Mouse (Mus musculus): Measurements from ENCODE around the gene Trim34b. TPM values are rescaled to one million over a fixed set of nuclear protein-coding genes. Genes with fewer than 3 reads are reported as not detected.
"Not testable (repeated sequence)": the region's sequence is repeated elsewhere in the genome, so short reads cannot be mapped to it uniquely, and the experiment has no call there.

Gene Trim34b
- not detected in 2 replicates for polyA plus RNA-seq (2012; ENCODE audit: insufficient read depth, insufficient read length, missing spikeins)

- H3K4me1 ChIP-seq (ENCODE audit: control insufficient read depth, insufficient read depth, insufficient read length, low read length); H3K4me3 ChIP-seq (ENCODE audit: insufficient read depth, low read depth, low read length); H3K27ac ChIP-seq (replicated peaks; ENCODE audit: low read depth, low read length): not testable (repeated sequence)
Observed at GRCm38 (mm10) chr7:104329171-104329570, at the start of gene Trim34b. Gene Trim34b, plus strand, starts transcription at chr7:104329471.

GRCm38 (mm10) chr7:104287576-104288443, 41.5 kb upstream of the Trim34b start, which contains the start of gene Trim5:
Gene Trim5, minus strand, starts transcription at chr7:104288094.
- Histone ChIP-seq H3K4me3 (ENCODE audit: insufficient read depth, low read depth, low read length) (peak within 1 kb of the TSS; percentile 57), H3K27ac (replicated peaks; ENCODE audit: low read depth, low read length) (peak within 1 kb of the TSS; percentile 48)
- H3K4me1 ChIP-seq (ENCODE audit: control insufficient read depth, insufficient read depth, insufficient read length, low read length): not testable (repeated sequence)

DNA sequence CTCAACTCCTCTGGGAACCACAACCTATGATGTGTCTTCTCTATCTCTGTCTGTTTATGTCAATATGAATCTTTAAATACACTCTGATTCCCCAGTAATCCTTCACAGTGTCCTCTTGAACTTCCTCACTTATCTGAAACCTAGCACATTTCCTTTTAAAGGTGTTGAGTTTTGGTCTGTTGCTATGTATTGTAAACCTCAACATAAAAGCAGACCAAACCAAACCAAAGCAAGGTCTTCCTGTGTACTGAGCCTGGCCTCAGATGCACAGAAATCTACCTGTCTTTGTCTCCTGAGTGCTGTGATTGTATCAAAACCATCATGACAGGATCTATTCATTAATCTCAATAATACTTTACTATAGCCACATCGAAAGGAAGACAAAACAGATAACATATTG, 38.6 kb upstream of the Trim34b start:
- no peak overlapping the region for H3K4me3 ChIP-seq (ENCODE audit: insufficient read depth, low read depth, low read length)
- no peak overlapping the region for H3K27ac ChIP-seq (replicated peaks; ENCODE audit: low read depth, low read length)
- no peaks in the 10 kb centered on the region for H3K4me1 ChIP-seq (ENCODE audit: control insufficient read depth, insufficient read depth, insufficient read length, low read length)

GRCm38 (mm10) chr7:104291638-104292400, 37.5 kb upstream of the Trim34b start:
- Histone ChIP-seq H3K4me1 (ENCODE audit: control insufficient read depth, insufficient read depth, insufficient read length, low read length) (no peaks in the 10 kb centered on the region), H3K4me3 (ENCODE audit: insufficient read depth, low read depth, low read length) (no peak overlapping the region), H3K27ac (replicated peaks; ENCODE audit: low read depth, low read length) (0 out of 2 replicates have a peak overlapping the region, but pooled peaks have one; percentile 0)

DNA sequence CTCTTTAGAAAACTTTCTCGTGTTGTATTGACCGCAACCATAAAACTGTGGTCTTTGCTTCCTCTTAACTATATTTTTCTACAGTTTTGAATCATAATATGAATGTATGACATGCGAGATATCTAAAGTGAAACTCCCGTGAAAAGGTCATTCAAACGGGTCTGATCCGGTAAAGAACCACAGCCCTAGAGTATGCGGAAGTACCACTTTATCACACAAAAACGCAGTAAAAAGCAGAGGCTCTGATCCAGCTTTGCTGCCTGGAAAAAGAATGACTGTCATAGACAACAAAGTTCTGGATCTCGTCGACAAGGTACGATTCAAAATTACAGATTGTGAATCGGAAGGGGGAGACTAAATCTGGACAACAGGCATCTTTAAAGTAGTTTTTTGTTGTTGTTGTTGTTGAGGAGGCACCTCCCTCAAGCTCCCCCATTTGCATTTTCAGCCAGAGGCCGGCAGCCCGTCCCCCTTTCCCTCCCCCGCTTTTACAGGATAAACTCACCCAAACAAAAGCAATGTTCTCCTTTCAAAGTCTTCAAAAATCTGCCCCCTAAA, 14.4 kb upstream of the Trim34b start:
- Histone ChIP-seq H3K4me3 (ENCODE audit: insufficient read depth, low read depth, low read length) (peak overlapping the region; percentile 74), H3K27ac (replicated peaks; ENCODE audit: low read depth, low read length) (peak overlapping the region; percentile 89), H3K4me1 (ENCODE audit: control insufficient read depth, insufficient read depth, insufficient read length, low read length) (no peaks in the 10 kb centered on the region)

DNA sequence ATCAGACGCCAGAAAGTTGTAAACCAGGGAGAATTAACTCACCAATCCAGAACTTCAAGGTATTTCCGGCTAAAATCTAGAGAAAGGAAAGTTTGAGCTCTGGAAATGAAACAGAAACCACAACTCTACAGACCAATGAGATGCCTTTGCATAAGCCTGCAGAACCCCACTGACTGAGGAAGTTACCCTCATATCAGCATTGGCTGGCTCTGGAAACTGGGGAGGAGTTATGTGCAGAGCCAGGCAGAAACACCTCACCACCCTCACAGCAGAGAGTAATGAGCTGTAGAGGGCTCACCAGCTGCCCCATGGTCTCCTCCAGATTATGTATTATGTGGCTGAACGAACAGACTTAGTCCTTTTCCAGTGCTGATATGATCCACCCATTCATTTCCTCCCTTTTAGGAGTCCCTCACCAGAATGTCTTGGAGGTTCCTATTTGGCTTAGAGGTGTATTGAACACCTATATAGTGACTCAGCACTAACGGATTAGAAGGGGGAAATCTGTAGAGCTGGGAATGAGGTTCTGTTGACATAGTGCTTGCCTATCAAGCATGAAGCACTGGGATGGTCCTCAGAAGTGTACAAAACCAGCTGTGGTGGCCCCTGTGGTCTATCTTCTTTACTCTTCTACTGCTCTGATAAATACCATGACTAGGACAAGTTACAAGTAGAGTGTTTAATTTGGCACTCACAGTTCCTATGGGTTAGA, 13.7 kb upstream of the Trim34b start, which contains the start of gene Trim12a:
Gene Trim12a (minus strand): TSS at position 98 of the 712 bp plus-strand sequence.
- peak within 1 kb of the TSS; percentile 89 for H3K27ac ChIP-seq (replicated peaks; ENCODE audit: low read depth, low read length)
- H3K4me1 ChIP-seq (ENCODE audit: control insufficient read depth, insufficient read depth, insufficient read length, low read length): not testable (repeated sequence)
- peak within 1 kb of the TSS; percentile 74 for H3K4me3 ChIP-seq (ENCODE audit: insufficient read depth, low read depth, low read length)

- H3K4me1 ChIP-seq (ENCODE audit: control insufficient read depth, insufficient read depth, insufficient read length, low read length): no peaks in the 10 kb centered on the region
- no peak overlapping the region for H3K27ac ChIP-seq (replicated peaks; ENCODE audit: low read depth, low read length)
Observed at GRCm38 (mm10) chr7:104322028-104322427, 7.2 kb upstream of the Trim34b start.

DNA sequence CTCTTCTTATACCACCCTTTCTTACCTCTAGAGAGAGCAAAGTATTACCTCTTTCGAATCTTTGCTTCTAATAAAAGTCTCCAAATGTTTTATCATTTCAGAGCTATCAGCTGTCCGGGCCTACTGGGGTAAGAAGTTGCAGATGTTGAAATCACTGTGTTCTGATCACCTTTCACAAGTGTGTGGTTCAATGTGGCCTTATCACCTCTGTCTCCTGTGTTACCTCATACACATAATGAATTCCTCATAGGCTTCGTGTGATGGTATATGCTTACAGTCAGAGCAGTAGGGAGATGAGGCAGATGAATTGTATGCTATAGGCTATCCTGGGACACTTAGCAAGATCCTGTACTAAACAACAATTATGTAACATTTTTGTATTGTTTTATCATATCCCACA, 6.3 kb downstream of the Trim34b start:
- H3K27ac ChIP-seq (replicated peaks; ENCODE audit: low read depth, low read length); H3K4me1 ChIP-seq (ENCODE audit: control insufficient read depth, insufficient read depth, insufficient read length, low read length); H3K4me3 ChIP-seq (ENCODE audit: insufficient read depth, low read depth, low read length): not testable (repeated sequence)

More at GRCm38 (mm10) chr7:104322028-104322427, 7.2 kb upstream of the Trim34b start:
- H3K4me3 ChIP-seq (ENCODE audit: insufficient read depth, low read depth, low read length): no peak overlapping the region

GRCm38 (mm10) chr7:104340744-104341143, 11.5 kb downstream of the Trim34b start:
- not testable (repeated sequence) for H3K27ac ChIP-seq (replicated peaks; ENCODE audit: low read depth, low read length); H3K4me1 ChIP-seq (ENCODE audit: control insufficient read depth, insufficient read depth, insufficient read length, low read length); H3K4me3 ChIP-seq (ENCODE audit: insufficient read depth, low read depth, low read length)

DNA sequence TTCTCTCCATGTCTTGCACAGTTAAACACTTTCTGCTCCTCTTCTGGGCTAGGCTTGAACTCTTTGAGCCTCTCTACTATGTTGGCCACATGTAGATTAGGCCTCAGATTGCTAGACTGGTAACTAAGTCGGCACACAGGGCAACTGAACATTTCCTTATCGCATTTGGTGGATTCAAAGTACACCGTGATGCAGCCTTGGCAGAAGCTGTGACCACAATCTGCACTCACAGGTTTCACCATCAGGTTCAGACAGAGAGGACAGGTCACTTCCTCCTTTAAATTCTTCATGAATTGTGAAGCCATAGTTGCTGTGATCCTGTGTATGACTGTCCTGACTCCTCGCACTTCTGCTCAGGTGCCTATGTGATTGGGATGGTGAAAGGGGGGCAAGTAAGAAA, 18.8 kb downstream of the Trim34b start:
- not testable (repeated sequence) for H3K4me3 ChIP-seq (ENCODE audit: insufficient read depth, low read depth, low read length); H3K27ac ChIP-seq (replicated peaks; ENCODE audit: low read depth, low read length); H3K4me1 ChIP-seq (ENCODE audit: control insufficient read depth, insufficient read depth, insufficient read length, low read length)

DNA sequence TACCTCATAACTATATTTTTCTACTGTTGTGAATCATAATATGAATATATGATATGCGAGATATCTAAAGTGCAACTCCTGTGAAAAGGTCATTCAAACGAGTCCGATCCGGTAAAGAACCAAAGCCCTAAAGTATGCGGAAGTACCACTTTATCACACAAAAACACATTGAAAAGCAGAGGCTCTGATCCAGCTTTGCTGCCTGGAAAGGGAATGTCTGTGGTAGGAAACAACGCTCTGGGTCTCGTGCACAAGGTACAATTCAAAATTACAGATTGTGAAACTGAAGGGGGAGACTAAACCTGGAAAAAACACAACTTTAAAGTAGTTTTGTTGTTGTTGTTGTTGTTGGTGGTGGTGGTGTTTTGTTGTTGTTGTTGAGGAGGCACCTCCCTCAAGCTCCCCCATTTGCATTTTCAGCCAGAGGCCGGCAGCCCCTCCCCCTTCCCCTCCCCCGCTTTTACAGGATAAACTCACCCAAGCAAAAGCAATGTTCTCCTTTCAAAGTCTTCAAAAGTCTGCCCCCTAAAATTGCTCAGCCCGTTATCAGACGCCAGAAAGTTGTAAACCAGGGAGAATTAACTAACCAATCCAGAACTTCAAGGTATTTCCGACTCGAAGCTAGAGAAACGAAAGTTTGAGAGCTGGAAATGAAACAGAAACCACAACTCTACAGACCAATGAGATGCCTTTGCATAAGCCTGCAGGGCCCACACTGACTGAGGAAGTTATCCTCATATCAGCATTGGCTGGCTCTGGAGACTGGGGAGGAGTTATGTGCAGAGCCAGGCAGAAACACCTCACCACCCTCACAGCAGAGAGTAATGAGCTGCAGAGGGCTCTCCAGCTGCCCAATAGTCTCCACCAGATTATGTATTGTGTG, 23.7 kb downstream of the Trim34b start, which contains the start of gene Trim12c:
Gene Trim12c (minus strand): TSS at position 646 of the 883 bp plus-strand sequence.
- peak within 1 kb of the TSS; percentile 63 for H3K4me3 ChIP-seq (ENCODE audit: insufficient read depth, low read depth, low read length)
- peak within 1 kb of the TSS; percentile 85 for H3K27ac ChIP-seq (replicated peaks; ENCODE audit: low read depth, low read length)
- no peaks in the 10 kb centered on the region for H3K4me1 ChIP-seq (ENCODE audit: control insufficient read depth, insufficient read depth, insufficient read length, low read length)

DNA sequence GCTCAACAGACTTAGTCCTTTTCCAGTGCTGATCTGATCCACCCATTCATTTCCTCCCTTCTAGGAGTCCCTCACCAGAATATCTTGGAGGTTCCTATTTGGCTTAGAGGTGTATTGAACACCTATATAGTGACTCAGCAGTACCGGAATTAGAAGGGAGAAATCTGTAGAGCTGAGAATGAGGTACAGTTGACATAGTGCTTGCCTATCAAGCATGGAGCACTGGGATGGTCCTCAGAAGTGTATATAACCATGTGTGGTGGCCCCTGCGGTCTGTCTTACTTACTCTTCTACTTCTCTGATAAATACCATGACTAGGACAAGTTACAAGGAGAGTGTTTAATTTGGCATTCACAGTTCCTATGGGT, 24.3 kb downstream of the Trim34b start:
- Histone ChIP-seq H3K27ac (replicated peaks; ENCODE audit: low read depth, low read length) (no peak overlapping the region), H3K4me3 (ENCODE audit: insufficient read depth, low read depth, low read length) (no peak overlapping the region), H3K4me1 (ENCODE audit: control insufficient read depth, insufficient read depth, insufficient read length, low read length) (no peaks in the 10 kb centered on the region)

DNA sequence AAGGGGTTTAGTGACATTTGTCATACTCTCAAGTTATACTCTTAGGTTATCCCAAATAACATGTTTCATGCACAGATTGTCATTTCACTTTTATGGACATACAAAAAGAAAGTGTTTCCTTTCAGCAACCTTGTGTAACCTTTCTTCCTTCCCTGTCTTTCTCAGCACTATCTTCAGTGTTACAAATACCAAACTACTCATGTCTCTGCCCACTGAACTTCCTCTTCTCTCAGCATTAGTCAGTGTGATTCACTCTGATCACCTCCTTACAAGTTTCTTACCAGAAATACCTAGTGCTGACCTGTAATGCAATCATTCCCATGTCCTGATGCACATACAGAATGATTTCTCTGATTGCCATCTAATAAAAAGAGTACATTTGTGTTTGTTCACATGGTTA, 37.1 kb downstream of the Trim34b start:
- Histone ChIP-seq H3K4me3 (ENCODE audit: insufficient read depth, low read depth, low read length) (no peak overlapping the region), H3K27ac (replicated peaks; ENCODE audit: low read depth, low read length) (no peak overlapping the region), H3K4me1 (ENCODE audit: control insufficient read depth, insufficient read depth, insufficient read length, low read length) (no peaks in the 10 kb centered on the region)

Measured in brown adipose tissue, adult 24 weeks (tissue).